Mouse (Mus musculus) cortical plate, adult 2 months (tissue): ENCODE data around the gene Rps9.

ENCODE experiments used
- CTCF ChIP-seq: fragments of 200-500 bp; IDR thresholded peaks from 2 replicates; pipeline ENCODE4 v1.5.1; 2011; ENCODE audit warnings: mild to moderate bottlenecking, control low read depth, low read length; ENCODE audit not compliant: insufficient read depth; ENCODE audit errors: extremely low read depth
- POLR2A ChIP-seq: fragments of 200-500 bp; IDR thresholded peaks from 2 replicates; pipeline ENCODE4 v1.6.1; 2011; ENCODE audit warnings: mild to moderate bottlenecking, low read length, control low read depth; ENCODE audit not compliant: insufficient read depth; ENCODE audit errors: extremely low read depth

DNA sequence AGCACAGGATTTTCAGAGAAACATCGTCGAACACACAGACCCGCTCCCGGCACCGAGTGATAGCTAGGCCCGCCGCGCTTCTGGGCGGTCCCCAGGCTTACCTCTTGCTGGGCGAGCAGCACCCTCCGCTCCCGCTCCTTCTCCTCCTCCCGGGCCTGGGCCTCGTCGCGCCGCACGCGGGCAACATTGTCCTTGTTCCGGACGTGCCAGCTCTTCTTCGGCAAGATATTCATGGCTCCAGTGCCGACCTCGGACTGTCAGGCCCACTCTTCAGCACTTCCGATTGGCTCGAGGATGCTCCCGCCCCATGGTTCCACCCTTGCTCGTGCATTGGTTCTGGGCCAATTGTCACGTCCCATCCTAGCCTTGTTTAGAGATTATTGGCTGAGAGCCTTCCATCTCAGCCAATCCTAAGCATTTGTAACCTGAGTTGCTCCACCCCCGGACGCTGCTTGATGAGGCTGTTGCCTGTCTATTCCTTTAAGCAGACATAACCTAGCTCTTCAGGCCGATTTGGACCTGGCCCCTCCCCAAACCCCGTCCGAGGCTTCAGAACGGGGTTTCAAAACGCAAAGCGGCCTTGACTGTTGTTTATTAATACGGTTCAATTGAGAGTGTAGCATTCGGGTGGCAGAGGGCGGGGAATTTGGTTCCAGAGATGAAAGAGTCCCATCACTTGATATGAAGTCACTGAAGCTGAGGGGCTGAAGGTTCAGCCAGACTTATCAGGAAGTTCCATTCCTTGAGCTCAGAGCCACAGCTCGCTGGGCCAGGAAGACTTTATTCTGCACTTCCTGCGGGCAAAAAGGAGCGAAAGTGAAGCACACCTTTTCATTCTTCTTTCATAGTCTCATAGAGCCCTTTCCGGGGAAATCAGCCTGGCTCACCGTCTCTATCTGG is 38.3 kb upstream of the Rps9 start, which contains the start of gene Leng1:
- TF ChIP-seq CTCF (no peak), POLR2A (peak; percentile 82)
